Mouse (Mus musculus) liver, adult 2 months (tissue): ENCODE data around the gene AC161166.1. TPM values are rescaled to one million over a fixed set of nuclear protein-coding genes. Genes with fewer than 3 reads are reported as not detected.
"Not testable (repeated sequence)": the region's sequence is repeated elsewhere in the genome, so short reads cannot be mapped to it uniquely, and the experiment has no call there.

Source experiments
- DNase-seq: peaks from one replicate; pipeline ENCODE4 v3.0.0-alpha.2; 2011; ENCODE audit warnings: low read depth, low spot score; ENCODE audit errors: extremely low read depth
- H3K27ac ChIP-seq: fragments of 200-500 bp; replicated peaks from 2 replicates; pipeline ENCODE4 v1.5.1; 2012; ENCODE audit warnings: low read depth, mild to moderate bottlenecking, control low read depth, inconsistent platforms, low read length; ENCODE audit not compliant: insufficient read depth
- H3K27me3 ChIP-seq: fragments of 200-500 bp; 2 replicates; pipeline ENCODE4 v1.6.1; 2012; ENCODE audit warnings: mild to moderate bottlenecking, moderate library complexity, low read length, inconsistent platforms; ENCODE audit not compliant: control insufficient read depth, insufficient read depth
- H3K36me3 ChIP-seq: fragments of 200-500 bp; 2 replicates; pipeline ENCODE4 v1.6.1; 2012; ENCODE audit warnings: low read length, inconsistent platforms; ENCODE audit not compliant: control insufficient read depth, insufficient read depth
- H3K4me1 ChIP-seq: fragments of 200-500 bp; 2 replicates; pipeline ENCODE4 v1.6.1; 2011; ENCODE audit warnings: low read length; ENCODE audit not compliant: control insufficient read depth, insufficient read depth
- H3K4me3 ChIP-seq: fragments of 200-500 bp; 2 replicates; pipeline ENCODE4 v1.5.1; 2011; ENCODE audit warnings: low read depth, mild to moderate bottlenecking, control low read depth, low read length, moderate library complexity; ENCODE audit not compliant: insufficient read depth
- H3K79me2 ChIP-seq: fragments of 200-500 bp; 2 replicates; pipeline ENCODE4 v1.6.1; 2012; ENCODE audit warnings: inconsistent platforms, mild to moderate bottlenecking, low read length, moderate library complexity; ENCODE audit not compliant: control insufficient read depth, insufficient read depth
- H3K9ac ChIP-seq: fragments of 200-500 bp; 2 replicates; pipeline ENCODE4 v1.6.1; 2012; ENCODE audit warnings: low read depth, mild to moderate bottlenecking, control low read depth, inconsistent platforms, low read length
- CTCF ChIP-seq: fragments of 200-500 bp; IDR thresholded peaks from 2 replicates; pipeline ENCODE4 v1.5.1; 2011; ENCODE audit warnings: low read depth, low read length, control low read depth
- POLR2A ChIP-seq: fragments of 200-500 bp; IDR thresholded peaks from 2 replicates; pipeline ENCODE4 v1.6.1; 2011; ENCODE audit warnings: low read length, control low read depth; ENCODE audit not compliant: insufficient read depth; ENCODE audit errors: extremely low read depth
- WGBS: fragments of 180-500 bp; shearing (Covaris S2); methylation state at CpG from one replicate; pipeline ENCODE4 v1.1.7; 2018; 5-methylcytosine and 5-hydroxymethylcytosine counted together
- polyA plus RNA-seq: library from polyadenylated mRNA; depleted of rRNA; stranded (reverse); fragments of >200 nt; gene quantifications from 2 replicates; pipeline ENCODE4 v1.2.3, GENCODE M21; 2012
- total RNA-seq: library from RNA; depleted of rRNA; stranded (reverse); fragments of >200 nt; gene quantifications from 2 replicates; pipeline ENCODE4 v1.2.3, GENCODE M21; 2014

The AC161166.1 gene
- total and polyA plus RNA-seq, 2 experiments = not detected

- DNase-seq = no peak
- no peaks in the 10 kb centered on the region for H3K79me2 ChIP-seq
- WGBS = 89% methylated on average over 8 of the region's 8 CpGs
- no peak overlapping the region for H3K27ac ChIP-seq
- no peaks in the 10 kb centered on the region for H3K36me3 ChIP-seq
- no peak for TF ChIP-seq CTCF
- TF ChIP-seq POLR2A = no peak
- H3K27me3 ChIP-seq = no peaks in the 10 kb centered on the region
- H3K4me3 ChIP-seq = no peak overlapping the region
- no peak overlapping the region for H3K9ac ChIP-seq
- H3K4me1 ChIP-seq = no peaks in the 10 kb centered on the region
Observed at GRCm38 (mm10) chr7:24488303-24488702, 24.0 kb downstream of the AC161166.1 start.

- no peaks in the 10 kb centered on the region for H3K27me3 ChIP-seq
- 14% methylated on average over 3 of the region's 3 CpGs for WGBS
- no peaks in the 10 kb centered on the region for H3K79me2 ChIP-seq
- no peak overlapping the region for H3K27ac ChIP-seq
- H3K9ac ChIP-seq = no peak overlapping the region
- TF ChIP-seq POLR2A = no peak
- TF ChIP-seq CTCF = no peak
- DNase-seq = no peak
- H3K4me3 ChIP-seq = no peak overlapping the region
- no peaks in the 10 kb centered on the region for H3K4me1 ChIP-seq
- no peaks in the 10 kb centered on the region for H3K36me3 ChIP-seq
Observed at GRCm38 (mm10) chr7:24487403-24487802, 24.9 kb downstream of the AC161166.1 start.

DNA sequence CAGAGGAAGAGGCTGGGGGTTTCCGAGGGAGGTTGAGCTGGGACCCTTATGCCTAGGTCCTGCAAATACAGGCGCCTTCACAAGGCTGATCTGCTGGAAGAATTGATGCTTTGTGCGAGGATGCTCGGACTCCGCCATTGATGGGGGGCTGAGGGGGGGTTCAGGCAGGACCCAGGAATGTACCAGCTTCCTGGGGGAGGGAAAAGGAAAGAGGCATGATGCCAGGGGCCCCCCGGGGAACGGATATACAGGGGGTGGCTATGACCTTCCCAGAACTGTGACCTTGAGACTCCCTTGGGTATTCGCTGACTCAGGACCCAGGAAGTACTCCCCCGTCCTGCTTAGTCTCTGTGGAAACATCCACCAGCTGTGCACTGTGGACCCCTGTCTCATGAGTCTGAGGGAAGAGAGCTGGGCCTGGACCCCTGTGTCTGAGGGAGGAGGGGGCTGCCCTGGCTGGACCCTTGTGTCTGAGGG lies 25.6 kb downstream of the AC161166.1 start:
- Histone ChIP-seq H3K79me2 (no peaks in the 10 kb centered on the region), H3K27ac (no peak overlapping the region), H3K36me3 (no peaks in the 10 kb centered on the region), H3K27me3 (no peaks in the 10 kb centered on the region), H3K9ac (no peak overlapping the region), H3K4me3 (no peak overlapping the region), H3K4me1 (no peaks in the 10 kb centered on the region)
- TF ChIP-seq CTCF (no peak), POLR2A (no peak)
- WGBS = 67% methylated on average over 9 of the region's 9 CpGs
- no peak for DNase-seq

- DNase-seq = no peak
- H3K9ac ChIP-seq = no peak overlapping the region
- H3K79me2 ChIP-seq = no peaks in the 10 kb centered on the region
- H3K27me3 ChIP-seq = no peaks in the 10 kb centered on the region
- no peaks in the 10 kb centered on the region for H3K4me1 ChIP-seq
- no peak overlapping the region for H3K4me3 ChIP-seq
- WGBS = 86% methylated on average over 9 of the region's 9 CpGs
- TF ChIP-seq POLR2A (no peak), CTCF (no peak)
- H3K36me3 ChIP-seq = no peaks in the 10 kb centered on the region
- no peak overlapping the region for H3K27ac ChIP-seq
Observed at GRCm38 (mm10) chr7:24485481-24485880, 26.8 kb downstream of the AC161166.1 start.

- not testable (repeated sequence) for DNase-seq, H3K9ac ChIP-seq, H3K36me3 ChIP-seq, H3K79me2 ChIP-seq, H3K4me1 ChIP-seq, H3K27ac ChIP-seq, H3K27me3 ChIP-seq, H3K4me3 ChIP-seq
- WGBS = 43% methylated on average over 6 of the region's 6 CpGs
Observed at GRCm38 (mm10) chr7:24483291-24483690, 29.0 kb downstream of the AC161166.1 start.

- H3K36me3 ChIP-seq = no peaks in the 10 kb centered on the region
- 11% methylated on average over 11 of the region's 38 CpGs for WGBS
- TF ChIP-seq POLR2A (no peak), CTCF (no peak)
- H3K4me1 ChIP-seq = no peaks in the 10 kb centered on the region
- H3K79me2 ChIP-seq = no peaks in the 10 kb centered on the region
- no peaks in the 10 kb centered on the region for H3K27me3 ChIP-seq
- H3K4me3 ChIP-seq = peak overlapping the region; percentile 67
- H3K27ac ChIP-seq = no peak overlapping the region
- H3K9ac ChIP-seq = peak overlapping the region; percentile 96
- DNase-seq = no peak
Observed at GRCm38 (mm10) chr7:24482208-24483020, 29.8 kb downstream of the AC161166.1 start.
